ENCODE assay signal across 10 mouse cellular contexts in genomic region chr1:191720419-191720818, GRCm38 (mm10). TPM values are rescaled to one million over a fixed set of nuclear protein-coding genes. Genes with fewer than 3 reads are reported as not detected.
DNase-seq lines count a peak whose midpoint lies in the region; ATAC-seq and TF ChIP-seq lines count a peak whose summit lies in the region.
"Had no signal": no experiment of that assay in that cellular context is flagged by ENCODE, and none has a peak within 500 bp of the region (broad histone marks: within the 10 kb centered on the region; RNA-seq: fewer than 3 reads in every experiment).

No protein-coding gene starts in this region.

- peak overlapping the region; percentile 96 for H3K4me3 ChIP-seq in hindbrain, embryonic 13.5 days
- no peak overlapping the region for H3K4me3 ChIP-seq in hindbrain, embryonic 10.5 days
- H3K4me3 ChIP-seq in embryonic facial prominence, embryonic 13.5 days: 0 out of 2 replicates have a peak overlapping the region, but pooled peaks have one; percentile 6
- H3K4me3 ChIP-seq in olfactory bulb, adult 2 months (ENCODE audit: insufficient read depth, low read depth, low read length): peak overlapping the region; percentile 54
- H3K4me3 ChIP-seq: erythroblast, embryonic 14.5 days had no signal

- no peaks in the 10 kb centered on the region for H3K9me3 ChIP-seq in hindbrain, embryonic 13.5 days
- H3K9me3 ChIP-seq in hindbrain, embryonic 10.5 days: no peaks in the 10 kb centered on the region
- H3K9me3 ChIP-seq in embryonic facial prominence, embryonic 13.5 days: no peaks in the 10 kb centered on the region

- TF ChIP-seq CTCF in olfactory bulb, adult 2 months (IDR thresholded peaks at IDR 0.05; ENCODE audit: insufficient read depth, low read depth, low read length): no peak

- peak overlapping the region; percentile 75 for H3K4me2 ChIP-seq in hindbrain, embryonic 13.5 days
- peak overlapping the region; percentile 29 for H3K4me2 ChIP-seq in embryonic facial prominence, embryonic 13.5 days

- no peak for ATAC-seq in hindbrain, embryonic 13.5 days (ENCODE audit: low FRiP score)
- no peak for ATAC-seq in embryonic facial prominence, embryonic 13.5 days (ENCODE audit: insufficient number of reproducible peaks, insufficient read depth, low FRiP score, low TSS enrichment, low read depth)
- ATAC-seq in cerebellum, adult (ENCODE audit: insufficient number of reproducible peaks, low FRiP score, low TSS enrichment): no peak

- peak overlapping the region; percentile 68 for H3K9ac ChIP-seq in hindbrain, embryonic 13.5 days
- H3K9ac ChIP-seq in embryonic facial prominence, embryonic 13.5 days: no peak overlapping the region

- TF ChIP-seq POLR2A in olfactory bulb, adult 2 months (IDR thresholded peaks at IDR 0.05; ENCODE audit: insufficient read depth, low read depth, low read length): no peak

- peaks cover 20% of the 10 kb centered on the region for H3K36me3 ChIP-seq in hindbrain, embryonic 13.5 days
- H3K36me3 ChIP-seq in hindbrain, embryonic 10.5 days: peaks cover 23% of the 10 kb centered on the region
- peaks cover 27% of the 10 kb centered on the region for H3K36me3 ChIP-seq in embryonic facial prominence, embryonic 13.5 days

- 47% methylated on average over 3 of the region's 3 CpGs for WGBS in hindbrain, embryonic 13.5 days
- WGBS in hindbrain, embryonic 10.5 days: 74% methylated on average over 3 of the region's 3 CpGs
- 63% methylated on average over 3 of the region's 3 CpGs for WGBS in embryonic facial prominence, embryonic 13.5 days
- 25% methylated on average over 3 of the region's 3 CpGs for WGBS in olfactory bulb, adult 2 months

- DNase-seq in hindbrain, embryonic 10.5 days (ENCODE audit: low spot score): no peak
- peak; percentile 14 for DNase-seq in layer of hippocampus, adult 9-11 months
- DNase-seq in natural killer cell, adult 2 months (ENCODE audit: low spot score in 2 of 2): no peak
- no peak for DNase-seq in gastrocnemius, postnatal 25 days

- peak overlapping the region; percentile 45; the same call in 1 of the 2 replicates for H3K27ac ChIP-seq in hindbrain, embryonic 13.5 days
- H3K27ac ChIP-seq in hindbrain, embryonic 10.5 days: no peak overlapping the region
- no peak overlapping the region for H3K27ac ChIP-seq in embryonic facial prominence, embryonic 13.5 days
- peak overlapping the region; percentile 27; the same call in 1 of the 2 replicates for H3K27ac ChIP-seq in olfactory bulb, adult 2 months (ENCODE audit: insufficient read depth, low read depth, low read length)

- peaks cover 46% of the 10 kb centered on the region for H3K4me1 ChIP-seq in hindbrain, embryonic 13.5 days (replicated peaks)
- H3K4me1 ChIP-seq in hindbrain, embryonic 10.5 days (replicated peaks): peaks cover 23% of the 10 kb centered on the region
- peaks cover 27% of the 10 kb centered on the region for H3K4me1 ChIP-seq in embryonic facial prominence, embryonic 13.5 days
- peaks cover 6% of the 10 kb centered on the region for H3K4me1 ChIP-seq in olfactory bulb, adult 2 months (ENCODE audit: control insufficient read depth, insufficient read depth, low read length)

- H3K27me3 ChIP-seq in hindbrain, embryonic 13.5 days: no peaks in the 10 kb centered on the region
- peaks cover 28% of the 10 kb centered on the region for H3K27me3 ChIP-seq in hindbrain, embryonic 10.5 days (ENCODE audit: insufficient read depth, poor library complexity, severe bottlenecking)
- H3K27me3 ChIP-seq in embryonic facial prominence, embryonic 13.5 days: no peaks in the 10 kb centered on the region

RNA-seq across cellular contexts. Expression of gene Lpgat1, which starts 2.8 kb away (rescaled TPM):
- polyA plus RNA-seq in hindbrain, embryonic 13.5 days (2015; fragmentation: Nextera tagmentation; extraction: Ambion mirVana): 29.7 and 33.4 TPM in 2 replicates
- polyA plus RNA-seq in hindbrain, embryonic 10.5 days (2016; fragmentation: Nextera tagmentation; extraction: Ambion mirVana): 16.1 and 18.5 TPM in 2 replicates
- 19.0 and 24.3 TPM in 2 replicates for polyA plus RNA-seq in embryonic facial prominence, embryonic 13.5 days (2015; fragmentation: Nextera tagmentation; extraction: Ambion mirVana)
- polyA plus RNA-seq in olfactory bulb, adult 2 months (2012; ENCODE audit: insufficient read depth, insufficient read length, low replicate concordance, missing spikeins): 41.9 TPM in 1 of 2 replicates, not detected in the other
- 10 to 100 TPM; 28.7 to 32.1 TPM for total RNA-seq in gastrocnemius, postnatal 25 days (2021)
- total RNA-seq: MEL had no signal

Comparison
In these comparisons a context has a peak if more than half of its experiments do, and no peak if none do; other contexts are left out.
1. H3K27ac ChIP-seq: peak in hindbrain, embryonic 13.5 days (single experiment) and olfactory bulb, adult 2 months (single experiment); none in hindbrain, embryonic 10.5 days (single experiment) and embryonic facial prominence, embryonic 13.5 days (single experiment).